Mouse (Mus musculus) subcutaneous adipose tissue, adult 2 months (tissue): Measurements from ENCODE around the gene 4930438A08Rik. TPM values are rescaled to one million over a fixed set of nuclear protein-coding genes. Genes with fewer than 3 reads are reported as not detected.

Experiments
- polyA plus RNA-seq: library from polyadenylated mRNA; depleted of rRNA; stranded (reverse); fragments of >200 nt; gene quantifications from 2 replicates; pipeline ENCODE4 v1.2.3, GENCODE M21; 2012; ENCODE audit warnings: low replicate concordance; rRNA removed

Gene 4930438A08Rik
- 0.10 TPM in 1 of 2 replicates, not detected in the other for polyA plus RNA-seq

GRCm38 (mm10) chr11:58274572-58274971 lies at the start of gene 4930438A08Rik:
Gene 4930438A08Rik, plus strand, starts transcription at chr11:58274799.

DNA sequence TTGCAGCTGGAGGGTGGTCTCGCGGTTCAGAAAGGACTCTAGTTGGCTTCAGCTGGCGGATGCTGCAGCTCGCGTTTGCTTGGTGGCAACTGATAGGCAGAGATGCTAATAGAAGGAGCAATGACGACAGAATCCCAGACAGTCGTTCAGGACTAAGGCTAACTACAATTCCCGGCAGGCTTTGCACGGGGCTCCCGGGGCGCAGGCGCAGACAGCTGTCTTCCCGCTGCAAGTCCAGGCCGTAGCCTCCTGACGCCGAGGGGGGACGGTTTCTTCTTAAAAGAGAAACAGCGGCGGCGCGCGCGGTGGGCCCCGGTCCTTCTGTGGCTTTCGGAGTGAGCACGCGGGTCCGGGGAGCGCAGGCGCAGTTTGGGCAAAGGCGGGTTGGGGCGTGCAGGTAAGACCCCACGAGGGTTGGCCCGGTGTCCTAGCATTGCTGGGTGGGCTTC lies 32.3 kb downstream of the 4930438A08Rik start, which contains the start of gene Zfp692:
Gene Zfp692 (plus strand): TSS at position 210 of the 449 bp plus-strand sequence.

GRCm38 (mm10) chr11:58330276-58331148 lies 55.9 kb downstream of the 4930438A08Rik start, which contains the start of the genes Zfp672 and Sh3bp5l:
Gene Zfp672, minus strand, starts transcription at chr11:58330339.
Gene Sh3bp5l, plus strand, starts transcription at chr11:58330724.

Other genes with a start within 250 kb of the 4930438A08Rik start
- 1.3 and 2.0 TPM in 2 replicates for gene Gm12248, start 181.7 kb upstream of the 4930438A08Rik start, polyA plus RNA-seq
- gene Cnot8, start 170.6 kb upstream of the 4930438A08Rik start, polyA plus RNA-seq: 58.5 and 71.5 TPM in 2 replicates
- 6.8 and 17.7 TPM in 2 replicates for gene Gemin5, start 106.3 kb upstream of the 4930438A08Rik start, polyA plus RNA-seq
- 33.5 and 49.3 TPM in 2 replicates for gene Mrpl22, start 103.1 kb upstream of the 4930438A08Rik start, polyA plus RNA-seq
- 25.1 and 34.8 TPM in 2 replicates for gene Igtp, start 75.2 kb upstream of the 4930438A08Rik start, polyA plus RNA-seq
- 21.8 and 25.9 TPM in 2 replicates for gene Irgm2, start 75.2 kb upstream of the 4930438A08Rik start, polyA plus RNA-seq
- gene Zfp692, start 32.3 kb downstream of the 4930438A08Rik start, polyA plus RNA-seq: 17.5 and 37.2 TPM in 2 replicates
- 30.7 and 40.5 TPM in 2 replicates for gene Zfp672, start 55.5 kb downstream of the 4930438A08Rik start, polyA plus RNA-seq
- gene Sh3bp5l, start 55.9 kb downstream of the 4930438A08Rik start, polyA plus RNA-seq: 35.8 and 47.7 TPM in 2 replicates
- 2.0 and 2.6 TPM in 2 replicates for gene Lypd8, start 104.2 kb downstream of the 4930438A08Rik start, polyA plus RNA-seq
- gene 1810065E05Rik, start 146.3 kb downstream of the 4930438A08Rik start, polyA plus RNA-seq: not detected in 2 replicates
- not detected in 2 replicates for gene Gm12253, start 157.8 kb downstream of the 4930438A08Rik start, polyA plus RNA-seq
- gene Lypd9, start 178.1 kb downstream of the 4930438A08Rik start, polyA plus RNA-seq: not detected in 2 replicates
- not detected in 2 replicates for gene Olfr30, start 187.5 kb downstream of the 4930438A08Rik start, polyA plus RNA-seq
- not detected in 2 replicates for gene Olfr332, start 217.8 kb downstream of the 4930438A08Rik start, polyA plus RNA-seq
- gene Olfr331, start 227.8 kb downstream of the 4930438A08Rik start, polyA plus RNA-seq: not detected in 2 replicates